Mouse (Mus musculus) small intestine, adult 2 months (tissue): ENCODE measurements around the gene Styk1.

Experiments used
- CTCF ChIP-seq: fragments of 200-500 bp; IDR thresholded peaks from 2 replicates; pipeline ENCODE4 v1.5.1; 2012; ENCODE audit warnings: low read depth, mild to moderate bottlenecking, control low read depth, inconsistent platforms, low read length, moderate library complexity, mixed read lengths; ENCODE audit not compliant: insufficient replicate concordance, insufficient read length; ENCODE audit errors: extremely low read depth
- POLR2A ChIP-seq: fragments of 200-500 bp; IDR thresholded peaks from 2 replicates; pipeline ENCODE4 v1.6.1; 2012; ENCODE audit warnings: low read depth, mild to moderate bottlenecking, control low read depth, inconsistent platforms, low read length, moderate library complexity

- TF ChIP-seq CTCF = no peak
- no peak for TF ChIP-seq POLR2A
These were observed 58.8 kb downstream of the Styk1 start for GRCm38 (mm10) chr6:131294435-131295112.
